Mouse (Mus musculus) hindbrain, postnatal 0 days (tissue): ENCODE data around the gene Icam4. TPM values are rescaled to one million over a fixed set of nuclear protein-coding genes. Genes with fewer than 3 reads are reported as not detected.
"Not testable (repeated sequence)": the region's sequence is repeated elsewhere in the genome, so short reads cannot be mapped to it uniquely, and the experiment has no call there.

Experiments used
- ATAC-seq: fragments of 200-750 bp; cut with Nextera tagmentation; 2 replicates; pipeline ENCODE4 v1.8.0; 2017; ENCODE audit warnings: mild to moderate bottlenecking, moderate TSS enrichment, moderate library complexity
- DNase-seq: peaks from one replicate; pipeline ENCODE4 v3.0.0-alpha.2; 2015; ENCODE audit warnings: low spot score
- H3K27ac ChIP-seq: fragments of 300-500 bp; sonication (generic); 2 replicates; pipeline ENCODE4 v1.5.1; 2014; ENCODE audit warnings: mild to moderate bottlenecking
- H3K27me3 ChIP-seq: fragments of 300-500 bp; sonication (generic); 2 replicates; pipeline ENCODE4 v1.6.1; 2014; ENCODE audit warnings: low read length, mixed read lengths; ENCODE audit not compliant: insufficient read depth
- H3K36me3 ChIP-seq: fragments of 300-500 bp; sonication (generic); 2 replicates; pipeline ENCODE4 v1.6.1; 2014; ENCODE audit warnings: low read length, mixed read lengths; ENCODE audit not compliant: insufficient read depth
- H3K4me1 ChIP-seq: fragments of 300-500 bp; sonication (generic); 2 replicates; pipeline ENCODE4 v1.6.1; 2014; ENCODE audit warnings: antibody characterized with exemption, low read length, mixed read lengths; ENCODE audit not compliant: insufficient read depth
- H3K4me2 ChIP-seq: fragments of 300-500 bp; sonication (generic); 2 replicates; pipeline ENCODE4 v1.6.1; 2014; ENCODE audit warnings: low read depth, mild to moderate bottlenecking, low read length, moderate library complexity, mixed read lengths
- H3K4me3 ChIP-seq: fragments of 300-500 bp; sonication (generic); 2 replicates; pipeline ENCODE4 v1.5.1; 2014; ENCODE audit warnings: low read length
- H3K9ac ChIP-seq: fragments of 300-500 bp; sonication (generic); replicated peaks from 2 replicates; pipeline ENCODE4 v1.6.1; 2014; ENCODE audit warnings: mild to moderate bottlenecking, low read length, moderate library complexity, mixed read lengths
- H3K9me3 ChIP-seq: fragments of 300-500 bp; sonication (generic); 2 replicates; pipeline ENCODE4 v1.6.1; 2016; ENCODE audit warnings: low read length, mixed read lengths
- CTCF ChIP-seq: IDR thresholded peaks from 2 replicates; pipeline ENCODE4 v1.5.1; 2016; ENCODE audit warnings: antibody characterized with exemption, control low read depth, low read depth
- WGBS: fragments of 180-500 bp; shearing (Covaris S2); extraction: QIAGEN DNeasy Blood & Tissue Kit; methylation state at CpG from one replicate; pipeline ENCODE4 v1.1.7; 2014; 5-methylcytosine and 5-hydroxymethylcytosine counted together
- polyA plus RNA-seq: library from polyadenylated mRNA; unstranded; fragments of >200 nt; fragmentation: Nextera tagmentation; extraction: Ambion mirVana; gene quantifications from 2 replicates; pipeline ENCODE4 v1.2.1, GENCODE M21; 2015
- total RNA-seq: library from RNA; depleted of rRNA; stranded (reverse); fragments of >200 nt; gene quantifications from 2 replicates; pipeline ENCODE4 v1.2.3, GENCODE M21; 2014

Gene Icam4
- total and polyA plus RNA-seq, 2 experiments from 2014 or later, result 0.15 TPM; not detected in 1

DNA sequence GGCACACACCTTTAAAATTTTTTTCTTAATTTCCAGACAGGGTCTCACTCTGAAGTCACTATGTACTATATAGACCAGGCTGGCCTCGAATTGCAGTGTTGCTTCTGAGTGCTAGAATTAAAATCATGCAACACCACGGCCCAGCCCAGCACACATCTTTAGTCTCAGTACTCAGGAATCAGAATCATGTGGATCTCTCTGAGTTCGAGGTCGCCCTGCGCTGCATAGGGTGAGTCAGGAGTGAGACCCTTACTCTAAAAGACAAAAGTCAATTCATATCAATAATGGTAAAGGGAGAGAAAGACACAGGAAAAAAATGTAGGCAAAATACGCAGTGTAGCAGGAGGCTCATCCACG lies 26.9 kb upstream of the Icam4 start:
- H3K27me3 ChIP-seq, result no peaks in the 10 kb centered on the region
- peak overlapping the region; percentile 86 for H3K9ac ChIP-seq
- 10% methylated on average over 7 of the region's 7 CpGs for WGBS
- H3K27ac ChIP-seq, result peak overlapping the region; percentile 77
- no peak for DNase-seq
- ATAC-seq, result peak; percentile 41; the same call in 1 of the 2 replicates
- H3K9me3 ChIP-seq, result no peaks in the 10 kb centered on the region
- H3K4me1 ChIP-seq, result no peaks in the 10 kb centered on the region
- H3K4me3 ChIP-seq, result peak overlapping the region; percentile 87
- H3K36me3 ChIP-seq, result peaks cover 14% of the 10 kb centered on the region
- H3K4me2 ChIP-seq, result peak overlapping the region; percentile 86
- TF ChIP-seq CTCF, result no peak

GRCm38 (mm10) chr9:21002627-21003551 lies 26.3 kb upstream of the Icam4 start, which contains the start of gene Mrpl4:
Gene Mrpl4, plus strand, starts transcription at chr9:21002738.
- H3K9me3 ChIP-seq, result no peaks in the 10 kb centered on the region
- H3K27ac ChIP-seq, result peak within 1 kb of the TSS; percentile 77
- H3K36me3 ChIP-seq, result peaks cover 20% of the 10 kb centered on the region
- peak within 1 kb of the TSS; percentile 86 for H3K4me2 ChIP-seq
- ATAC-seq (peak; percentile 92), DNase-seq (peak; percentile 95)
- no peak for TF ChIP-seq CTCF
- H3K27me3 ChIP-seq, result no peaks in the 10 kb centered on the region
- WGBS, result under 1% methylated on average over 72 of the region's 72 CpGs
- H3K4me3 ChIP-seq, result peak within 1 kb of the TSS; percentile 87
- peak within 1 kb of the TSS; percentile 86 for H3K9ac ChIP-seq
- no peaks in the 10 kb centered on the region for H3K4me1 ChIP-seq

DNA sequence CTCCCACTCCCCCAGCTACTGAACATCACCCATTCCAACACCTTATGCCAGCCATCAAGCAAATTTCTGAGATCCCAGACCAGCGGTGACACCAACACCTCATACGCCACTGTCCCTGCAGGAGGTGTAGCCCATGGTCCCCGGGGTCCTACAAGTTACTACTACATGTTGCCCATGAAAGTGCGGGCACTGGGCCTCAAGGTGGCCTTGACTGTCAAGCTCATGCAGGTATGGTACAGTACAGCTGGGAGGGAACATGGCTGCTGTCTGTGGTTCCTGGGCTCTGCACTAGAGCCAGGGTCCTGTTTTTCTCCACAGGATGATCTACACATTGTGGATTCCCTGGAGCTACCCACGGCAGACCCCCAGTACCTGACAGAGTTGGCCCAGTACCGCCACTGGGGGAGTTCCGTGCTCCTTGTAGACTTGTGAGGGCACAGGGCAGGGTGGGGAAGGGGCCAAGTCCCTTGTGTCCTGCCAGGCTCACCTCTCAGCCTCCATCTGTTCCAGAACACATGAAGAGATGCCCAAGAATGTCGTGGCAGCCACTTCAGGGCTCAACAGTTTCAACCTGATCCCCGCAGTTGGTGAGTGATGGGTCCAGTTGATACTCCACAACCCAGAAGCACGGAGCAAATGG lies 21.7 kb upstream of the Icam4 start:
- 94% methylated on average over 10 of the region's 10 CpGs for WGBS
- H3K4me3 ChIP-seq, result no peak overlapping the region
- ATAC-seq (no peak), DNase-seq (no peak)
- no peaks in the 10 kb centered on the region for H3K27me3 ChIP-seq
- no peak for TF ChIP-seq CTCF
- no peak overlapping the region for H3K27ac ChIP-seq
- H3K36me3 ChIP-seq, result peaks cover 23% of the 10 kb centered on the region
- no peak overlapping the region for H3K4me2 ChIP-seq
- H3K9ac ChIP-seq, result no peak overlapping the region
- no peaks in the 10 kb centered on the region for H3K9me3 ChIP-seq
- H3K4me1 ChIP-seq, result no peaks in the 10 kb centered on the region

DNA sequence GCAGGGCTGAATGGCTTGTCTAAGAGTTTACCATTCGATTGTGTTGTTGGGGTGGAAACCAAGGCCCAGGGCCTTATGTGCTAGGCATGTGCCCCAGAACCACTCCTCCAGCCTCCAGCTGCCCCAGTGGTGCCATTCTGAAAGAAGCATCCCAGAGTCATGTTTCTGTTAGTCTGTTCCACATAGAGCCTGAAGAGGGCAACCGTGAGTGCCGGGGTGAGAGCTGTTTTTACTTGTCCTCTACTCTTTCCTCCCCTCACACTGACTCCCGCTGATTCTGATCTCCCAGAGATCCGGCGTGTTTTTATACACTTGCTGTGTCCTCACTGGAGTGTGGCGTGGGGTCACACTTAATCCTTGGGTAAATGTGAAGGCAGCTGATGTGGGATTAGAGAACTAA lies 21.2 kb upstream of the Icam4 start:
- H3K4me2 ChIP-seq, result no peak overlapping the region
- DNase-seq (no peak), ATAC-seq (no peak)
- no peak overlapping the region for H3K4me3 ChIP-seq
- no peak overlapping the region for H3K9ac ChIP-seq
- peaks cover 23% of the 10 kb centered on the region for H3K36me3 ChIP-seq
- TF ChIP-seq CTCF, result no peak
- 82% methylated on average over 7 of the region's 7 CpGs for WGBS
- H3K27me3 ChIP-seq, result no peaks in the 10 kb centered on the region
- no peaks in the 10 kb centered on the region for H3K4me1 ChIP-seq
- H3K9me3 ChIP-seq, result no peaks in the 10 kb centered on the region
- H3K27ac ChIP-seq, result no peak overlapping the region

GRCm38 (mm10) chr9:21010362-21010761 lies 18.8 kb upstream of the Icam4 start:
- TF ChIP-seq CTCF, result no peak
- 68% methylated on average over 2 of the region's 2 CpGs for WGBS
- ATAC-seq, result no peak

DNA sequence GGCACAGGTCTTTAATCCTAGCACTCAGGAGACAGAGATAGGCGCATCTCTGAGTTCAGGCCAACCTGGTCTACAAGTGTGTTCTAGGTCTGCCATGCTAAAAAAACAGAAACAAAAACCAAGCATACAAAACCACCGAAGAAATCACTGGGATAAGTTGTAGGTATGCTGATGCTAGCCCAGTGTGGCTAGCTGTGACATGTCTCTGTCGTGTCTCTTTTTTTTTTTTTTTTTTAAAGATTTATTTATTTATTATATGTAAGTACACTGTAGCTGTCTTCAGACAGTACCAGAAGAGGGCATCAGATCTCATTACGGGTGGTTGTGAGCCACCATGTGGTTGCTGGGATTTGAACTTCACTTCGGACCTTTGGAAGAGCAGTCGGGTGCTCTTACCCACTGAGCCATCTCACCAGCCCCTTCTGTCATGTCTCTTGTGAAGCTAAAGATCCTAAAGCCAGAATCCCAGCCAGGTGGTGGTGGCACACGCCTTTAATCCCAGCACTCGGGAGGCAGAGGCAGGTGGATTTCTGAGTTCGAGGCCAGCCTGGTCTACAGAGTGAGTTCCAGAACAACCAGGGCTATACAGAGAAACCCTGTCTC lies 18.1 kb upstream of the Icam4 start:
- not testable (repeated sequence) for DNase-seq, H3K9ac ChIP-seq, H3K4me3 ChIP-seq, H3K9me3 ChIP-seq, H3K4me2 ChIP-seq, H3K4me1 ChIP-seq, ATAC-seq, H3K27ac ChIP-seq
- WGBS, result 73% methylated on average over 9 of the region's 9 CpGs
- Histone ChIP-seq H3K36me3 (peaks cover 17% of the 10 kb centered on the region), H3K27me3 (peaks cover 11% of the 10 kb centered on the region)

More at GRCm38 (mm10) chr9:21010362-21010761, 18.8 kb upstream of the Icam4 start:
- Histone ChIP-seq H3K27ac (no peak overlapping the region), H3K36me3 (peaks cover 18% of the 10 kb centered on the region), H3K27me3 (peaks cover 7% of the 10 kb centered on the region), H3K4me2 (no peak overlapping the region), H3K9me3 (no peaks in the 10 kb centered on the region), H3K4me1 (no peaks in the 10 kb centered on the region), H3K4me3 (no peak overlapping the region), H3K9ac (no peak overlapping the region)
- no peak for DNase-seq
